Mouse (Mus musculus): ENCODE measurements at regions not wholly inside any gene's neighbourhood (a gene's known extent, or its start where the extent isn't known, plus 50 kb on each side); places are given as distances from the start of the nearest gene placed in this dataset.
A peak's percentile ranks its signal among the peaks of the same experiment; 100 is the strongest.

DNA sequence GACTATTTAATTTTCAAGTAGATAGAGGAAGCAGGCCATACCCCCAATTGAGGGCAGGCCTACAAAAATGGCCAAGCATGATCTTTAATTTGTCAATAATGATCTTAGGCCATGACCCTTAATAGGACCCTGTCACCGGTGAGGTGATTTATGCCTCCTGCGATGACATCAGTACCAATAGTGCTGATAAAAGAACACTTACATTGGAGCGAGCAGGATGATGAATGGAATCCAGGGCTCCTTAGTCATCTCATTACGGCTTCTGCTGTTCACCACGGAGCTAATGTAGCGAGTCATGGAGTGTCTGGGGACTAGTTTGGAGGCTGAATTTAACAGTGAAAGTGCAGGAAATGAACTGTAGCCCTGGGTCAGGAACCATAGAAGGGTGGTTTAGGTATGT lies 308.6 kb downstream of the En1 start:
- TF ChIP-seq CTCF (IDR thresholded peaks at IDR 0.05; ENCODE audit: borderline replicate concordance, extremely low read depth, insufficient read depth, insufficient read length), result no peak
- TF ChIP-seq POLR2A (IDR thresholded peaks at IDR 0.05; ENCODE audit: borderline replicate concordance, extremely low read depth, insufficient read depth, insufficient read length, poor library complexity, severe bottlenecking), result no peak

DNA sequence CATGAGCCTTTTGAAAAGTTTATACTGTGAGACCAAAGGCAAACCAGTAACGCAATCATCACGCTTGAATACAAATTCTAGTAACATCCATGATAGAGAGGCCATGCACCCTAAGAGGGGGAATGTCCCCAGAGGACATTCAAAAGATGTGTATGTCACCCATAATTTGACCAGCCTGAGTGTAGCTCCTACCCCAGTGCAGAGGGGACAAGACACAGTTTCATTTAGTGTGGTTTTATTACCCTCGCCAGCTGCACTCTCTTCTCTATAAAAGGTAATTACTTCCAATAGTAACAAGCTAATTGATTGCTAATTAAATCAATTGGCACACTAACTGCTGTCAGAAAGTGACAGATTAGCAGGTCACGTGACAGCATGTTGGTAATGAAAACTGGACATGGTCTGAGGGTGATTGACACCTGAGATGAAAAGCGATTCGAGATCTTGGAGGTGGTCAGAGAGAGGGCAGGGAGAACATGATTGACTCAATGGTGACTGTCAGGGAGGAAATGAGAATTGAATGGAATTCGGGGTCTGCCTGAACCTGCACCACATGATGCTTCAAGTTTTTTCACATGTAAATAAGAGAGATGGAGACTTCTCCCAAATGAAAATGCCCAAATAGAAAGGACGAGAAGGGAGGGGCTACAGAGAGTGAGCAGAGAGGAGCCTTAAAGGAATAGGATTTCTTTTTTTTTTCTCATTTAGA lies 309.9 kb downstream of the En1 start:
- peak; percentile 74 for DNase-seq (ENCODE audit: low read depth)

More for the DNA sequence above, 308.6 kb downstream of the En1 start:
- no peak for DNase-seq (ENCODE audit: low read depth)

DNA sequence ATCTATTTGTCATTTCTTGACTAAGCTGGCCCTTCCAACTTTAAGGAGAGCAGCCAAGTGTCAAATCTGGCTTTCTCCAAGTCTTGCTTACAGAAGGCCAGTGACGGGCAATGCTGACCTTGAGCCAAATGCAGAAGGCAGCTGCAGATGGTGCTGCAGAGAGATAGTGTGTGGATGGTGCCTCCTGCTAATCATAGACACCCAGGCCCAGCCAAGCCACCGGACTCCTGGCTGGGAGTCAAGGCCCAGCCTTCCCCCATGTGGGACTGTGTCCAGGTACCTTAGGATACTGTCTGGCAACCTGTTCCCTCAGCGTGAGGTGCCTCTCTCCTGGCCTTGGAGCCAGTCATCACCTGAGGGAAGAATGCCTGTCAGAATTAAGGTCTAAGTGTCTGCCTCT lies 319.3 kb downstream of the En1 start:
- no peak for DNase-seq (ENCODE audit: low read depth)
- no peak for TF ChIP-seq CTCF (IDR thresholded peaks at IDR 0.05; ENCODE audit: borderline replicate concordance, extremely low read depth, insufficient read depth, insufficient read length)
- no peak for TF ChIP-seq POLR2A (IDR thresholded peaks at IDR 0.05; ENCODE audit: borderline replicate concordance, extremely low read depth, insufficient read depth, insufficient read length, poor library complexity, severe bottlenecking)

More for the DNA sequence above, 309.9 kb downstream of the En1 start:
- TF ChIP-seq CTCF (IDR thresholded peaks at IDR 0.05; ENCODE audit: borderline replicate concordance, extremely low read depth, insufficient read depth, insufficient read length) (no peak), POLR2A (IDR thresholded peaks at IDR 0.05; ENCODE audit: borderline replicate concordance, extremely low read depth, insufficient read depth, insufficient read length, poor library complexity, severe bottlenecking) (no peak)

DNA sequence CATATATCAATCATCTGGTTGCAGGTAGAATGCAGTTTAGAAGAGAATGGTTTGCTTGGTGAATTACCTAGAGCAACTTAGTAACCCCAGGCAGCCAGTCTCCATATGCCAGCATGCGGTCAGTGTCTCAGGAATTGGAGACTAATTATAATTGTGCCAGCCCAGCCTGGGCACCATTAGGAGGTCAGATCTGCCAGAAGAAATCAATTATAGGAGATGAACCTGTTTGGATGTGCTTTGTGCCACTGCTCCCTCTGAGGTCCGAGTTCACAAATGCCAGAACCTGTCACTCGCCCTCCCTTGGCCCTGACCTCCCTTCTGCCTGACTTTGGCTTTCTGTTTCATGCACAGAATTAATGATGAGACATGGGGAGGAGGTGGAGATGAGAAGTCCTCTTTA lies 323.1 kb downstream of the En1 start:
- DNase-seq (ENCODE audit: low read depth), result no peak
- TF ChIP-seq POLR2A (IDR thresholded peaks at IDR 0.05; ENCODE audit: borderline replicate concordance, extremely low read depth, insufficient read depth, insufficient read length, poor library complexity, severe bottlenecking) (no peak), CTCF (IDR thresholded peaks at IDR 0.05; ENCODE audit: borderline replicate concordance, extremely low read depth, insufficient read depth, insufficient read length) (no peak)

DNA sequence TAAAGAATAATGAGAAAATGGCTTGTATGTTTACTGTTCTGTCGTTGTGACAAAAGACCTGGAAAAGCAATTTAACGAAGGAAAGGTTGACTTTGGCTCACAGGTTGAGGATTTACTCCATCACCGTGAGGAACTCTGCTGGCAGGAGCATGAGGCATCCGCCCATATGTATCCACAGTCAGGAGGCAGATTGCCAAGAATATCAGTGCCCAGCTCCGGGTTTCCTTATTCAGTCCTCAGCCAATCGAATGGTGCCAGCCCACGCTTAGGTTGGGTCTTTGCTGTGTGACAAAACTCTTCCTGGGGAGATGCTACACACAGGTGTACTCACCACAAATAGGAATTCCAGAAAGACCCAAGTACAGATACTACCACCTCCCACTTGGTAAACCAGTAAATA lies 327.9 kb downstream of the En1 start:
- DNase-seq (ENCODE audit: low read depth), result no peak
- TF ChIP-seq CTCF (IDR thresholded peaks at IDR 0.05; ENCODE audit: borderline replicate concordance, extremely low read depth, insufficient read depth, insufficient read length) (no peak), POLR2A (IDR thresholded peaks at IDR 0.05; ENCODE audit: borderline replicate concordance, extremely low read depth, insufficient read depth, insufficient read length, poor library complexity, severe bottlenecking) (no peak)

DNA sequence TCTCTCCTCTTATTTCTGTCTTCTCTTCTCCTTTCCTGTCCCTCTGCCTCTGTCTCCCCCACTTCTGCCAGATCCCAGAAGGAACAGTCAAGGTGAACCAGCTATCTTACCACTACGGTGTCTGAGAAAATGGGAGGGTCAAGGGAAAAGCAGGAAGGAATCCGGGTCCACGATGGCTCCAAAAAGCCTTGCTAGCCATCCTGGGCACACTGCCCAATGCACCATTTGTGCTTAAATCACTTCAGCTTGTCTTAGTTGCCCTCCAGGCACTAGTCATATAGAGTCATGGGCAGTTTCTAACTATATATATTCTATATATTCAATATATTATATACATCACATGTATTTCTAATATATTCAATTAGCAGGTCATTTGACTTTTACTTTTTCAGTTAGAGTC lies 333.1 kb downstream of the En1 start:
- TF ChIP-seq CTCF (IDR thresholded peaks at IDR 0.05; ENCODE audit: borderline replicate concordance, extremely low read depth, insufficient read depth, insufficient read length), result no peak
- no peak for TF ChIP-seq POLR2A (IDR thresholded peaks at IDR 0.05; ENCODE audit: borderline replicate concordance, extremely low read depth, insufficient read depth, insufficient read length, poor library complexity, severe bottlenecking)
- DNase-seq (ENCODE audit: low read depth), result no peak

DNA sequence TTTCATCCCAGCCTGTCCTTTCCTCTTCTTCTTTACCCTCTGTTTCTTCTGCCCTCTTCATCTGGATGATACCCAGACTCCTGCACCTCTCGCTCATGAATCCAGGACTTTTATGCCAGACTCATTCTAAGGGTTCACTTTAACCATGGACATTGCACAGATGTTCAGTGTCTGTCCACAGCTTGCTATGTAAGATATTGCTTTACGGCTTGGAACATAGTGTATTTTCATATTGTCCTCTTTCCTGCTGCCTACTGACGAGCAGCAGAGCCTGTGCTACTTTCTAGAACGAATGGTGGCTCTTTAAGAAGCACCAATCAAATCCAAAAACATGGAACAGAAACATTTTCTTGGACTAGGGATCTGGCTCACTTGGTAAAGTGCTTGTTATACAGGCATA lies 341.5 kb downstream of the En1 start:
- TF ChIP-seq CTCF (IDR thresholded peaks at IDR 0.05; ENCODE audit: borderline replicate concordance, extremely low read depth, insufficient read depth, insufficient read length) (no peak), POLR2A (IDR thresholded peaks at IDR 0.05; ENCODE audit: borderline replicate concordance, extremely low read depth, insufficient read depth, insufficient read length, poor library complexity, severe bottlenecking) (no peak)
- no peak for DNase-seq (ENCODE audit: low read depth)

DNA sequence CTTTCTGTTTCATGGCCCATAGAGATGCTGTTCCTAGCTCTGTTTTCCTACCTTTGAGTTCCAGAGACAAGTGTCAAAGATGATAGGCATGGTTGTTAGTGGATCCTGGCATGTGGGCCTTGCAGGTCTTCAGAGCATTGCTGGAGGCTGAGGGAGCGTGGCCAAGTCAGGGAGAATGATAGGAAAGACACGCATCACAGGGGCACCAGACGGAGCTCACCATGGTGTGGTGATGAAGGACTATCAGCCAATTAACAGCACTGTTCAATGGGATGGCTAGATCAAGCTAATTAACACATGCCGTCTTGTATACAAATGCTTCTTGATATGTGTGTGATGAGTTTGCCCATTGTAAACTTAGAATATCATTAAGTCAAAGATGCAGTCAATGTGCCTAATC lies 344.1 kb downstream of the En1 start:
- TF ChIP-seq POLR2A (IDR thresholded peaks at IDR 0.05; ENCODE audit: borderline replicate concordance, extremely low read depth, insufficient read depth, insufficient read length, poor library complexity, severe bottlenecking), result no peak
- no peak for TF ChIP-seq CTCF (IDR thresholded peaks at IDR 0.05; ENCODE audit: borderline replicate concordance, extremely low read depth, insufficient read depth, insufficient read length)
- peak; percentile 55 for DNase-seq (ENCODE audit: low read depth)

DNA sequence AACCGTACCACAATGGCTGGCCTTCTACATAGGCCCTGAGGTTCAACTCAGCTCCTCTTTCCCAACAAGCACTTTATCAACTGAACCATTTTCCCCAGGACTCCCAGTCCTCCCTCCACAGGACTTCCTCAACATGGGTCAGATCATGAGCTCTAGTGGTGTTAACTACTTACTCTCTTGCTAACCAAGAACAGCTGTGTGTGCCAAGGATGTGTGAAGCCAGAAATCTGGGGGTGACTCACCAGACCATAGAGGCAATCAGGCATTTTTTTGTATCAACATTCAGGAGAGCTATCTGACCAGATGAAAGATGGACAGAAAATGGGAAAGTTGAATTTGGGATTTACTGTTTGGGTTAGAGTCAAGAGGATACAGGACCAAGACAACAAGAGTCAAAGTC lies 359.0 kb downstream of the En1 start:
- TF ChIP-seq POLR2A (IDR thresholded peaks at IDR 0.05; ENCODE audit: borderline replicate concordance, extremely low read depth, insufficient read depth, insufficient read length, poor library complexity, severe bottlenecking) (no peak), CTCF (IDR thresholded peaks at IDR 0.05; ENCODE audit: borderline replicate concordance, extremely low read depth, insufficient read depth, insufficient read length) (no peak)
- DNase-seq (ENCODE audit: low read depth), result no peak

DNA sequence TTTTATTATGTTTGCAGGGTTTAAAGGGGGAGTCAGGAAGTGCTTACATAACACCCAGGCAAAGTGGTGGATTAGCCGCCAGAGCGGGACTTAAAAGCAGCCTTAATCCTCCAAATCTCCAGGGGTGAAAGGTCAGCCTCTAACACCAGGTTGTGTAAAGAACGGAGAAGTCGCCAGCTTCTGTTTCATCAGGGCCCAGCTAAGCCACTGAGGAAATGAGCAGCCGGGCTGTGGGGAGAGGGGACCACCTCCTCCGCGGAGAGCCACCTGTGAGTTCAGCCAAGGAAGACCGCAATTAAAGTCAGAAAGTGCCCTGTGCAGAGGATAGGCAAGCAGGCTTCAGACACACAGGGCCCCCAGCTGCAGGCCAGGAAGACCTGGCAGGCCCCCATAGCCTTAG lies 359.8 kb downstream of the En1 start:
- DNase-seq (ENCODE audit: low read depth), result peak; percentile 49
- TF ChIP-seq CTCF (IDR thresholded peaks at IDR 0.05; ENCODE audit: borderline replicate concordance, extremely low read depth, insufficient read depth, insufficient read length), result no peak
- no peak for TF ChIP-seq POLR2A (IDR thresholded peaks at IDR 0.05; ENCODE audit: borderline replicate concordance, extremely low read depth, insufficient read depth, insufficient read length, poor library complexity, severe bottlenecking)

DNA sequence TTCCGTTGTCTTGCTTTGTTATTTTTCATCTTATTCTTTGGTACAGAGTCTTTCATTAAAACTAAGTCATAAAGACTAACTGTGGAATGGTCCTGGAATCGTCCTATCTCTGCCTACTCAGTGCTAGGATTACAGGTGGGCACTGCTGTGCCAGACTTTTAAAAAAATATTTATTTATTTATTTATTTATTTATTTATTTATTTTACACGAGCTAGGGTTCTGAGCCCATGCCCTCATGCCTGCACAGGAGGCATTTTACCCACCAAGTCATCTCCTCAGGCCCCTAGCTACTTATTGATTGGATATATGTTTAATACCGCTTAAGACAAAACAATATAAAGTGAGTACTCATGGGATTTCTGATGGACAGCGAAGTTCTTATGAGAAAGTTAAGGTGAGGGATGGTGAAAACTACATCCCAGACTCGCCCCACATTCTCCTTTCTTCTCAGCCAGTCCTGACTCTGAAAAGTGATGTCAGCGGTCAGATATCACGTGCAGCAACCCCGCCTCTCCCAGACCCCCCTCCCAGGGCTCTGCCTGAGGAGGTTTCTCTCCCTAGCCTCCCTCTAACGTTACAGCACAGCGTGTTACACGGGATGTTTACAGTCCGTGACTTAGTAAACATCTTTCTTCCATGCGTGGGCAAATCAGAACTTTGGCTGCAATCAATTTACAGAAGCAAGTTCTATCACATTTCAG lies 361.4 kb downstream of the En1 start:
- TF ChIP-seq CTCF (IDR thresholded peaks at IDR 0.05; ENCODE audit: borderline replicate concordance, extremely low read depth, insufficient read depth, insufficient read length) (no peak), POLR2A (IDR thresholded peaks at IDR 0.05; ENCODE audit: borderline replicate concordance, extremely low read depth, insufficient read depth, insufficient read length, poor library complexity, severe bottlenecking) (no peak)
- DNase-seq (ENCODE audit: low read depth), result peak; percentile 43

DNA sequence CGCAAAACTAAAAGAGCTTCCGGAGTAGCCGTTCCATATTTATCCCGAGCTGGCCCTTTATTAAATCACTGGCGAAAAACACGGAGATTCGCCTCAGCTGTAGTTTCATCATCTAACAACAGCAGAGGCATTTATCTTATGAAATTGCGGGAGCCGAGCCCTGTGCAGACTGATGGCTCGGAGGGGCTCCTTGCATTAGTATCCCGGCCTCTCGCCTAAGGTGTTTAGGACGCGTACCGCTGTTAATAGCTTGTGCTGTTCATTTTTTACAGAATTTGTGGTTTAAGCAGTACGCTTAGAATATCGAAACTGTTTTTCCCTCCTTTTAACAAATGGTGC lies 361.9 kb downstream of the En1 start:
- TF ChIP-seq CTCF (IDR thresholded peaks at IDR 0.05; ENCODE audit: borderline replicate concordance, extremely low read depth, insufficient read depth, insufficient read length), result no peak
- no peak for TF ChIP-seq POLR2A (IDR thresholded peaks at IDR 0.05; ENCODE audit: borderline replicate concordance, extremely low read depth, insufficient read depth, insufficient read length, poor library complexity, severe bottlenecking)
- DNase-seq (ENCODE audit: low read depth), result peak; percentile 26
